Mouse (Mus musculus): ENCODE measurements around the gene Otulin.

Otulin gene

GRCm38 (mm10) chr15:27616159-27616558, 14.3 kb downstream of the Otulin start:
- no peak for DNase-seq (ENCODE audit: low spot score in 2 of 2)

GRCm38 (mm10) chr15:27613255-27613654, 17.2 kb downstream of the Otulin start:
- no peak for DNase-seq (ENCODE audit: low spot score in 2 of 2)

DNA sequence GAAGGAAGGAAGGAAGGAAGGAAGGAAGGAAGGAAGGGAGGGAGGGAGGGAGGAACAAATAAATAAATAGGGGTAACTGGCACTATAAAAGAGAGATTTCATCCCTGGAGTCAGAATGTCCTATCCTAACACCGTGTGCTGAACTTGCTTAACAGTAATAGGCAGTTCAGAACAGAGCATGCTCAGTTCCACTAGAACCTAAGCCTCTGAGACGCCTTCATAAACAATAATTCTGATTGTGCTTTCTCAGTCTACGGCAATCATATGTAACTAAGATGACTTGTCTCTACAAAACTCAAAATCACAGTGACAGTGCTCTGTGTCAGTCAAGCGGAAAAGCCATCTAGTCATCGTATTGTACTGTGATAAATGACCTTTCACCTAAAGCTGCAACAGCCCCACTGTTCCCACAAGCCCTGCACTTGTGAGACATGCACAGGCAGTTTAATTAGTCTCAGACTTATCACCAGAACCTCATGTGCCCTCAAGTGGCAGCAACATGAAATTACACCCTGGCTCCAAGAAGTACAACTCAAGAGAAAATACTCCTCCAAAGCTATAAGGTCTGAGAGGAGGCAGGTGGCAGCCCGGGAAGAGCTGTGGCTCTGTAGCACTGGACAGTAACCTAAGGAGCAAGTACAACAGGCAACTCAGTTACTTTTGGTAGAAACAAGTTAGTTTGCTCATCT, 17.8 kb downstream of the Otulin start:
- peak; percentile 48 to 74 for DNase-seq (ENCODE audit: low spot score in 2 of 2)

DNA sequence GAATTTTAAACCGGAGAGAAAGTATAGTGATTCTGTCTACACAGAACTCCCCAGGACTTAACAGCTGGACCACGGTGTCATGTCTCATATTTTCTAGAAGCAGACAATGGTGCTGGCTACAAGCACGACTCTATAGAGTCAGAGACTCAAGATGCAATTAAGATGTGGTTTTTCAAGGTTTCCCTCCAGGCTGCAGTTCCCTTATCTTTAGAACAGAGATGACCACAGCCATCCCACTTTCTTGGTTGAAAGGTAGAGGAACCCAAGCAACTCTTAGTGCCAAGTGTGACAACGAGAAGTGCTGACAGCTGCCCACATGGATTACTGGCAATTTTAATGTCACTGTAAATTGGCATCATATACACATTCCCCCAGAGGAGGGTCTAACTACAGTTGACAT, 20.9 kb downstream of the Otulin start:
- no peak for DNase-seq (ENCODE audit: low spot score in 2 of 2)

DNA sequence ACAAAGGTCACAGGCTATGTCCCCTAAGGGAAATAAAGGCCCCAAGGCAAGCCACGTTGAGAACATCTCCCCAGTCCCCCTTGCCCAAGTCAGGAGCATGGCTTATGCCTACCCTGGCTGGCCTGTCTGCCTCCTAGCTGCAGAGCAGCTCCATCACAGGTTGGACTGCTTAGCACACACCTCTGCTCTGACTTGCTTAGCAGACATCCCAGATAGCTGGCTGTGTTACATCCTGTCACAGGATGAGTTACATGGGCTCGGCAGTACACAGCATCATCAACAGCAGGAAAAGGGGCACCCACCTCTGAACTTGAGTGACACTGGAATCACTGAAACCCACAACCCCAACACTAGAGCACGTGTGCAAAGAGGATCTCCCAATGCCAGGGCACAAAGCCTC, 25.2 kb downstream of the Otulin start:
- no peak for DNase-seq (ENCODE audit: low spot score in 2 of 2)

DNA sequence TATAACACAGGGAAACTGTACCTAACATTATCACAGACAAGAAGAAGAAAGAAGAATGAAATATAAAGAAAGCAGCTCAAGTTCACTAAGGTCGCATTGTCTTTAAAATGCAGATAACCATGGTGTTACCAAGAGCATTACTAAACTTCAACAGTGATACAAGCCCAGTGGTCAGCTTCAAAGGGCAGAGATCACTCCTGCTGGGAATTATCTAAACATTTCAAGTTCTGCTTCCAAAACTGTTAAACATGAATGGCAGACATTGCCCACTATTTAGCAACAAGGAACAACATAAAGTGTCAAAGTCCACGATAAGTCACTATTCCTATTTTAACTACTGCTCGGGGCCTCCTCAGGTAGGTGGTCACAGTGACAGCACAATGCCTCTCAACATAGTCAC, 25.9 kb downstream of the Otulin start:
- DNase-seq (ENCODE audit: low spot score in 2 of 2): no peak

- DNase-seq (ENCODE audit: low spot score in 2 of 2): no peak
These were observed 30.0 kb downstream of the Otulin start for GRCm38 (mm10) chr15:27600524-27600923.

DNA sequence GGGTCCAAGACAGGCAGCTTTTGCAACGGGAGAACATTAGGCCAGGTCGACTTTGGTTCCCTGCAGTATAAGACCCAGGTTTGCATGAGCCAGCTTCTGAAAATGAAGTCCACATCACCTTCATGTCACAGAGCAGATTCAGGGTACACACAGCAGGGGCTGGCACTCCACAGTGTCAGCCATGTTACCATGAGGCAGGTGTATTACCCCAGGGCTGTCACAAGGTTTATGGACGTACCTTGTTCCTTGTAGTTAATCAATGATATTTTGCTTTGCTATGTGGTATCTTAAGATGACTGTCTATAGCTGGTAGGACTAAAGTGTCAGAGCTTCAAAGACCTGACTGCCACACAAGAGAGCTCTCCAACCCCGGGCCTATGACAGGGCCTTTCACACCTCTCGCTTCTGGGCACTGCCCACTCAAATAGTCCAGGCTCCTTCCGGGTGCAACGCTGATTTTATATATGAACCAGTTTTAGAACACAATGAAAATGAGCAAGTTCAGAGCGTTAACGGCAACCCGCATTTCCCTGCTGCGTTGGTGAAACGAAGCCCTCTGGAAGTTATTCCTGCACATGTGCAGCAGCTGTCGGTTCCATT, 31.6 kb downstream of the Otulin start:
- DNase-seq (ENCODE audit: low spot score in 2 of 2): no peak

GRCm38 (mm10) chr15:27597516-27597915, 33.0 kb downstream of the Otulin start:
- DNase-seq (ENCODE audit: low spot score in 2 of 2): no peak

GRCm38 (mm10) chr15:27596463-27597140, 33.9 kb downstream of the Otulin start:
- DNase-seq (ENCODE audit: low spot score in 2 of 2): peak in 1 of 2 experiments; percentile 34

DNA sequence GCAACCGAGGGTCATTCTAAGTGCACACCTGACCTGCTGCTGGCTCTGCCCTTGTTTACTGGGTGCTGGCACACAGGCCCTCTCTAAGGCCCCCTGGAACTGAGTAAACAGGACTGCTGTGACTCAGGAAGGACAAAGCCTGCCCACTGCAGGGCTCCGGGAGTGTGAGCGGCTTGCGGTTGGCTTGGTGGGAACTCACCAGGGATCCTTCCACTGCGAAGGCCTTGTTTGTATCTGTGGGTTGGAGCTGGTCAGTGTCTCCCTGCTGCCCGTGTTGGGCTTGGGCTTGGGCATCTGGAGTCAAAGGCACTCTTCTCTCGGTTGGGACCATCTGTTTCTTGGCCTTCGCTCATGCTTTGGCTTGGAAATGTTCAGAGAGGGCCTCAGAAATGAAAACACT, 34.9 kb downstream of the Otulin start:
- no peak for DNase-seq (ENCODE audit: low spot score in 2 of 2)

DNA sequence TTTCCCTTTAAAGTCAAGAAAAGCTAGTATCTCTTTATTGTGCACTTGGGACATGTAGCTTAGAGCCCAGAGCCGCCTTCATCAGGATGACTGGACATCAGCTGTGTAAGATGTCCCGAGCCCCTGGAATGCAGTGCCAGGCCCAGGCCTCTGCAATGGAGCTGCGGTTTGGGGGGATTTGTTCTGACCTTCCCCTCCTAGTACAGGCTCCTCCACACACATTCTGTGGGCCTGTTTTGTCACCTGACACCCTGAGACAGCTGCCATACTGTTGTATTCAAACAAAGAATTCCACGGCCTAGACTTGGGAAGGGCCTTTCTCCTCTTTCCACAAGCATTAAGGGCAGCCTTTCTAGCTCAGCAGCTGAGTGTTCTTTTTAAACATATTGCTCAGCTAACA, 35.5 kb downstream of the Otulin start:
- no peak for DNase-seq (ENCODE audit: low spot score in 2 of 2)

DNA sequence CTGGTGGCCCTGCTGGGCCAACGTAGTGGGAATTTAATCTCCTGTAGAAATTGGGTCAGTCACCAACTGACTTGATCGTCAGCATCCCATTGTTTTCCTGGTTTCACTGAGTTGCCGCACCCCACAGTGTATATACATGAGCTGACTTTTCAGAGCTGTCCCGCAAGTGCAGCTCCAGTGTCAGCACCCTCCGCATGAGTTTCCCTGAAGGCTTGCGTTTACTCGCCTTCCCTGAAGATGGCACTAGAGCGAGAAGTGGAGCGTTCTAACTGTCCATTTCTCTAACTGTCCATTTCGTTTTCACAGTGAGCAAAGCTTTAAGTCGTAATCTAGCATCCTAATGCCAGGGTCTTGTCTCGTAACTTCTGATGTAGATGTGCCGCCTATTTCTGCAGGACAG, 36.8 kb downstream of the Otulin start:
- DNase-seq (ENCODE audit: low spot score in 2 of 2): no peak

DNA sequence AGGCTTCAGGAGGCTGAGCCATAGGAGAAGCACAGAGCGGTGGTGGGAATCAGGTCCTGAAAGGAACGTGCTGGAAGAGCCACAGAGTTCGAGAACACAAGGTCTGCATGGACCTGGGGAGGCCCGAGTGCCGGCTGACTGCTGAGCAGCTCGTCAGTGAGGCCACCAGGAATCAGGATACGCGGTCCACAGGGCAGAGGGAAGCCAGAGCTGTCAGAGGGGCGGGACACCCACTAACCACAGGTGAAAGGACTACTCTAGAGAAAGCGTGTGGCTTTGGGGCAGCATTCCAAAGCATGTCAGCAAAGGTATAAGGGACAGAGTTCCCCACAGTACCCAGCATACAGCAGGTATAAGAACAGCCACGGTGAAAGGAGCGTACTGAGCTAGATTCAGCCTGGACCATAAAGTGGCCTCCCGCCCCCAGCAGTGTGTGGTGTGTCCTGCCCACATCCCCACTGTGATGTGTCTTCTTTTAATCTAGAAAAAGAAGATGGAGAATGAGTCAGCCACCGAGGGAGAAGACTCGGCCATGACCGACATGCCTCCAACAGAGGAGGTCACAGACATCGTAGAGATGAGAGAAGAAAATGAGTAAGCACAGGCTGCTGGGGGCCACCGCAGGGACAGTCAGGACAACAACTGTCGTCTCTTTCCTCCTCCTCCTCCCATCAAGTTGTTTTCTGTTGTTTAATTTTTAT, 37.7 kb downstream of the Otulin start:
- no peak for DNase-seq (ENCODE audit: low spot score in 2 of 2)

DNA sequence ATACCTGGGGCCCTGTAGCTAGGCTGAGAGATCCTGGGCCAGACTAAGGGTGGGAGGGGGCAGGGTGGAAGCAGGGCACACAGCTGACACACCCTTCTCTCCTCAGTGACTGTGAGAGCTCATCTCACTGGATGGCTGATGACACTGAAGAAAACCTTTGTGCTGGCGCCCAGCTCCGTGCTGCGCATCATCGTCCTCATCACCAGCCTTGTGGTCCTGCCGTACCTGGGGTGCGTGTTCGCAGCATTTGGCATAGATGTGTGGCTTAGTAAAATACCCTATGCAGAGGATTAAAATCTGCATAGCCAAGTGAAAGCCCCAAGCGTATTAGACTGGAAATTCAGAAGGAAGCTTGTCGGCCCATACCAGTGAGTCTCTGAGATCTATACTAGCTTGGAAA, 39.7 kb downstream of the Otulin start:
- no peak for DNase-seq (ENCODE audit: low spot score in 2 of 2)

DNA sequence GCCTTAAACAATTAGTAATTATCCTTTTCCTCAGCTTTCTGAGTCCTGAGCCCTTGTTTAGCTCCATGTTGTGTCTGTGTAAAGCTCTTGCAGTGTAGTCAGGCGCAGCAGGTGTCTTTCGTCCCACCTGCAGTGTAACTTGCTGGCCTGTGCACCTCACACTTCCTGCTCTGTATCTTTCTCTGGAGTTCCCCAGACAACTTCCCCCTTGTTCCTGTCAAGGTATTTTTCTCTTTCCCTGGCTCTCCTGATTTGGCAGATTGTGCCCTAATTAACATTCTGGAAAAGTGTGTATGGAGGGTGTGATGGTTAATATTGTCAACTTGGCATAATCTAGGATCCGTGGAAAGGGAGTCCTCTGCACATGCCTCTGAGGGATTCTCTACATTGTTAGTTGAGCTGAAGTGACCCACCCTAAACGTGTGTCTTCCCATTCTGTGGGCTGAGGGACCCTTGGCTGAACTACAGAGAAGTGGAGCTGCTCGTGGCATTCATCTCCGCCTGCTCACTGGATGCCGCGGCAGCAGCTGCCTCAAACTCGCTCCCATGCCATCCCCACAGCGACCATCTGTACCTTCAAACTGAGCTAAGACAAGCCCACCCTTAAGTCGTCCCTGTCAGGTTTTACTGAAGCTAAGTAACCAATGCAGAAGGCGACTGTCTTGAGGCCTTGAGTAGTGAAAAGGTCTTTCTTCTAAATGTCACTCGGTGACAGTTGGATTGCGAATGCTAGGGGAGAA, 42.2 kb downstream of the Otulin start:
- DNase-seq (ENCODE audit: low spot score in 2 of 2): no peak

- no peak for DNase-seq (ENCODE audit: low spot score in 2 of 2)
These were observed 44.4 kb downstream of the Otulin start for GRCm38 (mm10) chr15:27586093-27586480.

DNA sequence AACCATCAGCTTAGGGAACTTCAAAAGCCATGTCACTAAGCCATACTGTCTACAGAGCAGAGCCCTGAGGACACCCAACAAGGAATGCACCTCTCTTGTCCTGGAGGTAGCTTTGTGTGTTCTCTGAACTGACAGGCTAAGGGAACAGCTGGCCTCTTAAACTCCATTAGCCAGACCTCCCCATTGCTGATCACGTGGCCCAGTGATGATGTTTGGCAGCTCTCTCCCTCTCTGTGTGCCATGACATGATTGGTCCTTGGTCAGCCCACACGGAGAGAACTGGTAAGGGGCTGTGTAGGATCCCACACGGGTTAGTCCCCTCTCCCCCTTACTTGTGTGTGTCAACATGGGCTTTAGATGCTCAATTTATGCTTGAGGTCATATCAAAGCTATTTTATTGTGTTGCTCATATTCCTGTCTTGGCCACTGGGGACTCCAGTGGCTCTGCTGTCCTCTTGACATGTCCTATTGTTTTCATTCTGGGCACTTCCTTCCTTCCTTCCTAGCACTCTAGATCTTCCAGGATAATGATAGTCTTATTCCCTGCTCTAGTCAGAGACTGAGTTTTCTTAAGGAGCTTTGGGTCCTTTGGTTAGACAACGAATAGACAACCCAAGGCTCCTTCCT, 44.9 kb downstream of the Otulin start:
- DNase-seq (ENCODE audit: low spot score in 2 of 2): no peak

- DNase-seq (ENCODE audit: low spot score in 2 of 2): no peak
These were observed 46.9 kb downstream of the Otulin start for GRCm38 (mm10) chr15:27583620-27584019.

DNA sequence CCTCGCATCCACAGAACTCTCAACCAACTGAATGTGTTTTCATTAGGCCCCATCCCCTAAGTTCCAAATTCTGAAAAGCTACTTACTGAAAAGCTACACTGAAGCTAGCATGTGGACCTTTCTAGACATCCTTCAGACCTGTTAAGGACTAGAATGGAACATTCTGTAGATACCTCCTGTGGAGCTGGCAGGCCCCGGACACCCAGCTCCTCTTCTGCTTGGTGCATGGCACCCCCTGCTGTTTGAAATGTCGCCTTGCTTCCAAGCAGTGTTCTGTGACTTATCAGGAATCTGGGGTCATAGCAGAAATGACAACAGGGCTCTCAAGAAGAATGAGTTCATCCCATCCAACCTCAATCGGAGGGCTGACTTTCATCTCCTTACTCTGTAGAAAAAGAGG, 47.5 kb downstream of the Otulin start:
- peak in 1 of 2 experiments; percentile 49 for DNase-seq (ENCODE audit: low spot score in 2 of 2)

- peak; percentile 46 to 70 for DNase-seq (ENCODE audit: low spot score in 2 of 2)
These were observed 48.1 kb downstream of the Otulin start for GRCm38 (mm10) chr15:27582428-27582827.
